Mouse (Mus musculus) forebrain, embryonic 12.5 days (tissue): Measurements from ENCODE around the gene Rabep2. TPM values are rescaled to one million over a fixed set of nuclear protein-coding genes. Genes with fewer than 3 reads are reported as not detected.

Experiments used
- ATAC-seq: fragments of 200-750 bp; cut with Nextera tagmentation; 2 replicates; pipeline ENCODE4 v1.8.0; 2017; ENCODE audit warnings: moderate TSS enrichment; ENCODE audit not compliant: low FRiP score
- H3K27ac ChIP-seq: fragments of 300-500 bp; sonication (generic); 2 replicates; pipeline ENCODE4 v1.5.1; 2016; ENCODE audit warnings: mild to moderate bottlenecking
- H3K27me3 ChIP-seq: fragments of 300-500 bp; sonication (generic); 2 replicates; pipeline ENCODE4 v1.6.1; 2016; ENCODE audit warnings: mild to moderate bottlenecking
- H3K36me3 ChIP-seq: fragments of 300-500 bp; sonication (generic); replicated peaks from 2 replicates; pipeline ENCODE4 v1.6.1; 2016; ENCODE audit warnings: mild to moderate bottlenecking
- H3K4me1 ChIP-seq: fragments of 300-500 bp; sonication (generic); 2 replicates; pipeline ENCODE4 v1.6.1; 2016
- H3K4me2 ChIP-seq: fragments of 300-500 bp; sonication (generic); 2 replicates; pipeline ENCODE4 v1.6.1; 2016; ENCODE audit warnings: mild to moderate bottlenecking, moderate library complexity
- H3K4me3 ChIP-seq: fragments of 300-500 bp; sonication (generic); replicated peaks from 2 replicates; pipeline ENCODE4 v1.5.1; 2016; ENCODE audit warnings: mild to moderate bottlenecking
- H3K9ac ChIP-seq: fragments of 300-500 bp; sonication (generic); 2 replicates; pipeline ENCODE4 v1.6.1; 2016; ENCODE audit warnings: mild to moderate bottlenecking
- H3K9me3 ChIP-seq: fragments of 300-500 bp; sonication (generic); 2 replicates; pipeline ENCODE4 v1.6.1; 2016
- WGBS: fragments of 180-500 bp; shearing (Covaris S2); methylation state at CpG from one replicate; pipeline ENCODE4 v1.1.7; 2016; 5-methylcytosine and 5-hydroxymethylcytosine counted together
- polyA plus RNA-seq: library from polyadenylated mRNA; unstranded; fragments of >200 nt; fragmentation: Nextera tagmentation; extraction: Ambion mirVana; gene quantifications from 2 replicates; pipeline ENCODE4 v1.2.1, GENCODE M21; 2016

Gene Rabep2
- polyA plus RNA-seq, 1 experiment from 2014 or later, result 20.2 TPM

DNA sequence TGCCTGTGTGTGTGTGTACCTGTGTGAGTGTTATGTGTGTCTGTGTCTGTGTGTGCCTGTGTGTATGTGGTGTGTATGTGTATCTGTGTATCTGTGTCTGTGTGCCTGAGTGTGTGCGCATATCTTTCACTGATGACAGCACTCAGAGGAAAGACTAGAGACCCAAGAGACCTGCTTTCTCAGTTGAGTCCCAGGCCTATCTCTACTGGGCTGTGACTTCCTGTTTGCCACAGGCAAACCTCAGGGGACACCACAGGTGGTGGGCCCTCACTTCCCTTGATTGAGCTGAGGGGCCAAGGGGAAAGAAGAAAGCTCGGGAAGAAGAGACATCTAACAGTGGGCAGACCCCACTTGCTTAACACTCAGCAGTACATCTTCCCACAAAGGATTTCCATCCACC is 11.9 kb upstream of the Rabep2 start:
- H3K27me3 ChIP-seq, result no peaks in the 10 kb centered on the region
- H3K4me1 ChIP-seq, result peaks cover 20% of the 10 kb centered on the region
- H3K9me3 ChIP-seq, result no peaks in the 10 kb centered on the region
- no peaks in the 10 kb centered on the region for H3K36me3 ChIP-seq
- no peak for ATAC-seq
- no peak overlapping the region for H3K4me3 ChIP-seq
- H3K9ac ChIP-seq, result no peak overlapping the region
- WGBS, result 43% methylated on average over 2 of the region's 2 CpGs
- H3K27ac ChIP-seq, result no peak overlapping the region
- no peak overlapping the region for H3K4me2 ChIP-seq

GRCm38 (mm10) chr7:126417045-126417444 is 11.5 kb upstream of the Rabep2 start:
- Histone ChIP-seq H3K9me3 (no peaks in the 10 kb centered on the region), H3K27me3 (no peaks in the 10 kb centered on the region), H3K4me2 (no peak overlapping the region), H3K4me3 (no peak overlapping the region), H3K36me3 (no peaks in the 10 kb centered on the region), H3K4me1 (peaks cover 20% of the 10 kb centered on the region), H3K9ac (no peak overlapping the region), H3K27ac (no peak overlapping the region)
- WGBS, result 5% methylated on average over 8 of the region's 8 CpGs
- ATAC-seq, result no peak

GRCm38 (mm10) chr7:126417606-126418005 is 11.0 kb upstream of the Rabep2 start:
- Histone ChIP-seq H3K36me3 (no peaks in the 10 kb centered on the region), H3K4me3 (no peak overlapping the region), H3K9ac (no peak overlapping the region), H3K4me2 (no peak overlapping the region), H3K4me1 (peaks cover 20% of the 10 kb centered on the region), H3K9me3 (no peaks in the 10 kb centered on the region), H3K27me3 (no peaks in the 10 kb centered on the region), H3K27ac (no peak overlapping the region)
- no peak for ATAC-seq
- 71% methylated on average over 4 of the region's 4 CpGs for WGBS

DNA sequence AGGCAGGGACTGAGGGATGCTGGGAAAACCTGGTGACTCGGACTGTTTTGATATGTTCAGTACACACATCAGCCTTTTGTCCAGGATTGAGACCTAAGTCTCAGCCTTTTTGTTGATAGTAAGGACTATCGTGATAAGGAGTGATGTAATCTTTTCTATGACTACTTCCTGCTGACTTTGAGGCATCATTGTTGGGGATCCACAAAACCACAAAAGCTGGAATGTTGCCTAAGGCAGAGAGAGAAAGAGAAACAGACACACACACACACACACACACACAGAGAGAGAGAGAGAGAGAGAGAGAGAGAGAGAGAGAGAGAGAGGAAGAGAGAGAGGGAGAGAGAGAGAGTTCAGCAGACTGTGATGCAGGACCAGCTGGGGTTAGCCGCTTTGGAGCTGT is 10.1 kb upstream of the Rabep2 start:
- peaks cover 20% of the 10 kb centered on the region for H3K4me1 ChIP-seq
- H3K27me3 ChIP-seq, result no peaks in the 10 kb centered on the region
- no peak overlapping the region for H3K27ac ChIP-seq
- H3K4me3 ChIP-seq, result no peak overlapping the region
- no peak overlapping the region for H3K9ac ChIP-seq
- no peaks in the 10 kb centered on the region for H3K36me3 ChIP-seq
- no peak for ATAC-seq
- no peaks in the 10 kb centered on the region for H3K9me3 ChIP-seq
- WGBS, result 75% methylated on average over 3 of the region's 3 CpGs
- no peak overlapping the region for H3K4me2 ChIP-seq

GRCm38 (mm10) chr7:126421756-126422155 is 6.8 kb upstream of the Rabep2 start:
- Histone ChIP-seq H3K27ac (no peak overlapping the region), H3K4me2 (no peak overlapping the region), H3K9ac (no peak overlapping the region), H3K4me1 (peaks cover 12% of the 10 kb centered on the region), H3K36me3 (no peaks in the 10 kb centered on the region), H3K27me3 (no peaks in the 10 kb centered on the region), H3K9me3 (no peaks in the 10 kb centered on the region), H3K4me3 (no peak overlapping the region)
- 92% methylated on average over 5 of the region's 5 CpGs for WGBS
- ATAC-seq, result no peak

DNA sequence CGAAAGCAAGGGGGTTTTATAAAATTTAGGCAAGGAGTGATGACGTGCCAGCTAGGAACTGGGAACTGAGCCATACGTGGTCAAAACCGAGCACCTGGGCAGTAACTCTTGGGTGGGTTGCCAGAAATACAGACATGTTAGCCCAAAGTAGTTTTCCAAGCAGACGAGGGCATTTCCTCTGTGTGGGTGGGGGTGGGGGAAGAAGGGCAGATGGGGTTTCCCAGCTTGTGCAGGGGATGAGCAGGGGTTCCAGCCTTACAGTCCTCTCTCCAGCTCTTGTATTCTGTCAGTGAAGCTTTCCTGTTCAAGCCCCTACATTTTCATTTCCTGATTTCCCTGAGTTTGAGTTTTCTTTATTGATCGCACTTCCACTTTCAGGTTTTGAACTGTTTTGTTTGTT is 4.4 kb upstream of the Rabep2 start:
- no peak for ATAC-seq
- no peaks in the 10 kb centered on the region for H3K9me3 ChIP-seq
- no peak overlapping the region for H3K9ac ChIP-seq
- H3K27ac ChIP-seq, result no peak overlapping the region
- no peak overlapping the region for H3K4me2 ChIP-seq
- H3K4me3 ChIP-seq, result no peak overlapping the region
- H3K27me3 ChIP-seq, result no peaks in the 10 kb centered on the region
- 86% methylated on average over 6 of the region's 6 CpGs for WGBS
- no peaks in the 10 kb centered on the region for H3K36me3 ChIP-seq
- peaks cover 7% of the 10 kb centered on the region for H3K4me1 ChIP-seq

DNA sequence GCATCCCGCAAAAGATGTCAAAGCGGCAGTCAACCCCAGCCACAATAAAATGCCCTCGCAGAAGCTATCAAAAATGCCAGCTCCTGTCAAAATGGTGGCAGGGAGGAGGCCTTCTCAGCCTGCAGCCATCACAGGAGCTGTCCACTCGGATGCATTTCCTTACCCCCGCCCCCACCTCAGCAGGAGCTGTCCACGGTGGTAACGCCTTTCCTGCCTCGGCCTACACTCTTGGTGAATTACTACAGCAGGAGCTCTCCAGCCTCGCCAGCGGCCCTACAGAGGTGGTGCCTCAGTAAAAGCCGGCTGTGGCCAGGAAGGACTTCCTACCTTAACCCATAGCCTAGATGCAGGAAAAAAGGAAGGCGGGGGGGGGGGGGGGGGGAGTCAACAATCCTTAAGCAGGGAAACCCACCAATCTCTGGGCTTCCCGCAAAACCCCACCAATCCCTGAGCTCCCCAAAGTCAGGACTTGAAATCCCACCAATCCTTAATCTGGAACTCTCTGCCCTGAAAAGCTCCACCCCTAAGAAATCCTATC is 1.2 kb upstream of the Rabep2 start:
- no peak overlapping the region for H3K27ac ChIP-seq
- H3K4me1 ChIP-seq, result peaks cover 13% of the 10 kb centered on the region
- WGBS, result 65% methylated on average over 12 of the region's 13 CpGs
- H3K36me3 ChIP-seq, result no peaks in the 10 kb centered on the region
- H3K27me3 ChIP-seq, result no peaks in the 10 kb centered on the region
- ATAC-seq, result no peak
- H3K9me3 ChIP-seq, result no peaks in the 10 kb centered on the region
- H3K4me3 ChIP-seq, result no peak overlapping the region
- peak overlapping the region; percentile 77; the same call in 1 of the 2 replicates for H3K9ac ChIP-seq
- 0 out of 2 replicates have a peak overlapping the region, but pooled peaks have one; percentile 81 for H3K4me2 ChIP-seq

- no peaks in the 10 kb centered on the region for H3K9me3 ChIP-seq
These were observed 405 bp upstream of the Rabep2 start for GRCm38 (mm10) chr7:126428154-126428553.

GRCm38 (mm10) chr7:126429503-126429898 is 942 bp downstream of the Rabep2 start:
- H3K4me1 ChIP-seq, result peaks cover 13% of the 10 kb centered on the region
- no peaks in the 10 kb centered on the region for H3K9me3 ChIP-seq
- 0 out of 2 replicates have a peak, but pooled peaks cover 3% of the 10 kb centered on the region for H3K36me3 ChIP-seq
- H3K27me3 ChIP-seq, result no peaks in the 10 kb centered on the region
- 30% methylated on average over 15 of the region's 15 CpGs for WGBS
- peak overlapping the region; percentile 71 for H3K4me3 ChIP-seq
- peak overlapping the region; percentile 81 for H3K4me2 ChIP-seq
- H3K27ac ChIP-seq, result no peak overlapping the region
- no peak for ATAC-seq
- peak overlapping the region; percentile 77 for H3K9ac ChIP-seq

More at GRCm38 (mm10) chr7:126428154-126428553, 405 bp upstream of the Rabep2 start:
- peak overlapping the region; percentile 90 for H3K27ac ChIP-seq
- no peaks in the 10 kb centered on the region for H3K27me3 ChIP-seq
- H3K4me1 ChIP-seq, result peaks cover 13% of the 10 kb centered on the region
- peak; percentile 12; the same call in 1 of the 2 replicates for ATAC-seq
- peak overlapping the region; percentile 81 for H3K4me2 ChIP-seq
- no peaks in the 10 kb centered on the region for H3K36me3 ChIP-seq
- H3K4me3 ChIP-seq, result peak overlapping the region; percentile 71
- peak overlapping the region; percentile 77 for H3K9ac ChIP-seq
- WGBS, result 21% methylated on average over 4 of the region's 4 CpGs

- Histone ChIP-seq H3K9ac (no peak overlapping the region), H3K9me3 (no peaks in the 10 kb centered on the region), H3K4me3 (no peak overlapping the region), H3K4me1 (peaks cover 13% of the 10 kb centered on the region), H3K27me3 (no peaks in the 10 kb centered on the region), H3K4me2 (no peak overlapping the region), H3K36me3 (0 out of 2 replicates have a peak, but pooled peaks cover 3% of the 10 kb centered on the region), H3K27ac (no peak overlapping the region)
- ATAC-seq, result no peak
These were observed 1.6 kb downstream of the Rabep2 start for GRCm38 (mm10) chr7:126430167-126430566.

DNA sequence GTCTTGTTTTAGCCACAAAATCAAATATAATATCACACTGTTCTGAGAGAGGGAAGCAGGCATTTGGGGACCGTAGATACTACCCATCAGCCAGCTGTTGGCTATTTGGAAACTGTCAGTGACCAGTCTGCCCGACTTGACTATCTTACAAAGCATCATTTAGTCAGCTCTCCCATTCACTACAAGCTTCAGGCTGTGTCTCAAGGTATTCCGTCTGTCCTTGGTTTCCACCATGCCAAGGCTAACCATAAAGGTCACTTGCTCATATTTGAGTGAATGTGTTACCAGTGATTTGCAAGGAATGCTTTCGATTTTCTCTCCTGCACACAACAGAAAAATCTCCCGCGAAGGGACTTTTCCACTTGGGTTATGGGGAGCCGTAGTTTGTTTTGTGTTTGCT is 6.2 kb downstream of the Rabep2 start:
- Histone ChIP-seq H3K4me3 (no peak overlapping the region), H3K4me2 (no peak overlapping the region), H3K27ac (no peak overlapping the region), H3K4me1 (peaks cover 2% of the 10 kb centered on the region), H3K9ac (no peak overlapping the region), H3K27me3 (no peaks in the 10 kb centered on the region), H3K36me3 (peaks cover 8% of the 10 kb centered on the region; the same call in 1 of the 2 replicates), H3K9me3 (no peaks in the 10 kb centered on the region)
- ATAC-seq, result no peak
- 91% methylated on average over 7 of the region's 7 CpGs for WGBS

DNA sequence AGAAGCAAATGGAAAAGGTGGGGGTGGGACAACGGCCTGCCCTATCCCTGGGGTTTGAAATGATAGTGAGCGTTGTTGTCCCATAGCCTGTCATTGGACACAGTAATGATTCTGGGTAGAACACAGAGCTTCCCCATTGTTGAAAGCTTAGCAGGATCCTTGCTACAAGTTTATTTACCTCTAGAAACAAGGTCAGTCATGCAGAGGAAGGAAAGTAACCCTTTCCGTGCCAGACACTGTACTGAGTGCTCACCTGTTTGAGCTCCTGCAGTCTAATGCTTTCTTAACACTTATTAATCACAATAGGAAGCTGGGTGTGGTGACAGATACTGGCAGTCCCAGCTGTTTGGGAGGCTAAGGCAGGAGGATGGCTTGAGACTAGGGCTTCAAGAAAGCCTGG is 7.2 kb downstream of the Rabep2 start:
- no peak overlapping the region for H3K4me2 ChIP-seq
- 82% methylated on average over 3 of the region's 3 CpGs for WGBS
- H3K4me3 ChIP-seq, result no peak overlapping the region
- peaks cover 8% of the 10 kb centered on the region; the same call in 1 of the 2 replicates for H3K36me3 ChIP-seq
- H3K9me3 ChIP-seq, result no peaks in the 10 kb centered on the region
- H3K27ac ChIP-seq, result no peak overlapping the region
- H3K9ac ChIP-seq, result no peak overlapping the region
- no peaks in the 10 kb centered on the region for H3K27me3 ChIP-seq
- H3K4me1 ChIP-seq, result no peaks in the 10 kb centered on the region
- no peak for ATAC-seq

GRCm38 (mm10) chr7:126436851-126437250 is 8.3 kb downstream of the Rabep2 start:
- no peak for ATAC-seq
- H3K36me3 ChIP-seq, result peaks cover 8% of the 10 kb centered on the region; the same call in 1 of the 2 replicates
- no peaks in the 10 kb centered on the region for H3K27me3 ChIP-seq
- no peak overlapping the region for H3K4me2 ChIP-seq
- H3K4me3 ChIP-seq, result no peak overlapping the region
- no peaks in the 10 kb centered on the region for H3K9me3 ChIP-seq
- no peak overlapping the region for H3K27ac ChIP-seq
- H3K4me1 ChIP-seq, result no peaks in the 10 kb centered on the region
- 21% methylated on average over 8 of the region's 8 CpGs for WGBS
- no peak overlapping the region for H3K9ac ChIP-seq
